Mouse (Mus musculus) gastrocnemius, adult 2 months (tissue): ENCODE data around the gene Tbl1x. TPM values are rescaled to one million over a fixed set of nuclear protein-coding genes. Genes with fewer than 3 reads are reported as not detected.
A peak's percentile ranks its signal among the peaks of the same experiment; 100 is the strongest.
"Not testable (repeated sequence)": the region's sequence is repeated elsewhere in the genome, so short reads cannot be mapped to it uniquely, and the experiment has no call there.

ENCODE experiments used
- DNase-seq: peaks from one replicate; pipeline ENCODE4 v3.0.0; 2022
- H3K27ac ChIP-seq: fragments of 200-600 bp; 2 replicates; pipeline ENCODE4 v1.8.1; 2022; ENCODE audit warnings: mild to moderate bottlenecking
- H3K4me3 ChIP-seq: fragments of 200-600 bp; 2 replicates; pipeline ENCODE4 v1.8.1; 2022; ENCODE audit warnings: mild to moderate bottlenecking, moderate library complexity
- CTCF ChIP-seq: fragments of 200-600 bp; IDR thresholded peaks from 2 replicates; pipeline ENCODE4 v1.8.1; 2022; ENCODE audit warnings: antibody characterized with exemption, mild to moderate bottlenecking, moderate library complexity
- intact Hi-C: fragments of 180-260 bp; cut with DNase I; formaldehyde crosslinking; loops from one replicate; pipeline ENCODE4 v1.15.1; 2025
- total RNA-seq, 2 experiments: library from RNA; stranded (reverse); gene quantifications; 2 replicates each; pipeline ENCODE4 v1.2.3; 2021

Tbl1x gene
- total RNA-seq, 2 experiments from 2014 or later: 9.7 to 12.5 TPM

DNA sequence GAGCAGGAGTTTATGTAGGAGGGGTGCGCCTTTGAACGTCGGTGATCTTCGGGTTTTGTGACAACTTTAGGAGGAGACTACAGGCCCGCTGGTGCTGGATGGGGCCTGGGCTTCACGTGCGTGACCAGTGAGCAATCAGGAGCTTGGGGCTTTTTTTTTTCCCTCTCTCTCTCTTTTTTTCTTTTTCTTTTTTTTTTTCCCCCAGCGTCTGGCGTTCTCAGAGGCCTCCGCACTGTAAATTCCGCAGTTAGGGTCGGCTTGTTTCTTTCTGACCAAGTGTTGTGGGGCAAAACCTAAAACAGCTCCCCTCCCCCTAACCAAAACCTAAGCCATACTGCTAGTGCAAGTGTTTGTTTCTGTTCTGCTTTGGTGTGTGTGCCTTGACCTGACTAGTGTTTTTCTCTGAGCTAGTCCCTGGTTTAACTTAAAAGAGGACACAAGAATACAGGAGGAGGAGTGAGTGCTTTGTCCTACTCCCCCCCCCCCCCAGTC, 1.2 kb downstream of the Tbl1x start:
- intact Hi-C loops: loop anchor here (2.0 to 5.0 kb wide), 2 partner anchors 70 to 127 kb away; no protein-coding TSS in a partner anchor
- no peak for DNase-seq
- Histone ChIP-seq H3K4me3 (peak overlapping the region; percentile 90), H3K27ac (peak overlapping the region; percentile 94)
- no peak for TF ChIP-seq CTCF

DNA sequence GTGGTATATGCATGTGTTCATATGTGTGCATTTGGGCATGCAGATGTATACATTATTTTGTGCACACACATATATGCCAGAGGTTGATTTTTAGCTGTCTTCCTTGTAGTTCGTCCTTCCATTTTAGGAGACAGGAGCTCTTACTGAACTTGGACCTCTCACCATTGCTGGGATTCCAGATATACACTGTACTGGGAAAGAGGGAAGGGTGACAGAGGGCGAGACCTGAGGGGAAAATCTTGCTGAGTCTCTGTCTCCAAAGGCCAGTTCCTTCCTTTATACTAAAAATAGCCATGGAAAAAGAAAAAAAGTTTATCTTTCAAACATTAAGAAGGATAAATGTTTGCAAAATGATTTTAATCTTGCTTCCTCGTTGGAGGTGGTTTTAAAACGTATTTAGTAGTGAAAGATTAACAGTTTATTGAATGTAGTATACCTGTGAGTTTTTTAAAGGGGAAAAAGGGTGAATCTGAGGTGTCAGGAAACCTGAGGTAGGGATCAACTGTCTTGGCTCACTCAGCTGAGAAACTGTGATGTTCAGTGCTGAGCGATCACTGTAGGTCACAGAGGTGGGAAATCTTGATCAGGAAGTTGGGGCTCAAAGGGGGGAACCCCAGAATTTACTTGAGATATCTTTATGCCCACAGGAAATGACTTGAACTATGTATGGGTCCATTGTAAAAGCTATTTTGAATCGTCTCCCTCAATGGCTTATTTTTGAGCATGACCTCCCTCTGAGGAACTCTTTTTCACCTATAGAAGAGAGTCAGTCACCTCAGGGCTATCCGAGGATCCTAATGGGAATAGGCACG, 6.7 kb downstream of the Tbl1x start:
- Histone ChIP-seq H3K4me3 (no peak overlapping the region), H3K27ac (peak overlapping the region; percentile 38)
- no peak for DNase-seq
- intact Hi-C loops: no loop called here
- TF ChIP-seq CTCF: no peak

DNA sequence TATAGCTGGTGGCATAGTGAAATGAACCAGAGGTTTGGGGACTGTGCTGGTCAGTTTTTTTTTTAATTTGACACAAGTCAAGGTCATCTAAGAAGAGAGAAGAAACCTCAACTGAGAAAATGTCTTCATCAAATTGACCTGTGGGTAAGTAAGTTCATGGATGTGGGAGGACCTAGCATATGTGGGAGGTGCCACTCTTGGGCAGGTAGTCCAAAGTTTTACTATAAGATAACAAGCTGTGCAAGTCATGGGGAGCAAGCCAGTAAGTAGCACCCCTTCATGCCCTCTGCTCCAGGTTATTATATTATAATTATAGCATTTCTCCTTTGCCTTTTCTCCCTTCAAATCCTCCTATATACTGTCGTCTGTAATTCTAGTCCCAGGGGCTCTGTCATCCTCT, 8.1 kb downstream of the Tbl1x start:
- Histone ChIP-seq H3K27ac (no peak overlapping the region), H3K4me3 (no peak overlapping the region)
- DNase-seq: no peak
- intact Hi-C loops: no loop called here
- TF ChIP-seq CTCF: no peak

DNA sequence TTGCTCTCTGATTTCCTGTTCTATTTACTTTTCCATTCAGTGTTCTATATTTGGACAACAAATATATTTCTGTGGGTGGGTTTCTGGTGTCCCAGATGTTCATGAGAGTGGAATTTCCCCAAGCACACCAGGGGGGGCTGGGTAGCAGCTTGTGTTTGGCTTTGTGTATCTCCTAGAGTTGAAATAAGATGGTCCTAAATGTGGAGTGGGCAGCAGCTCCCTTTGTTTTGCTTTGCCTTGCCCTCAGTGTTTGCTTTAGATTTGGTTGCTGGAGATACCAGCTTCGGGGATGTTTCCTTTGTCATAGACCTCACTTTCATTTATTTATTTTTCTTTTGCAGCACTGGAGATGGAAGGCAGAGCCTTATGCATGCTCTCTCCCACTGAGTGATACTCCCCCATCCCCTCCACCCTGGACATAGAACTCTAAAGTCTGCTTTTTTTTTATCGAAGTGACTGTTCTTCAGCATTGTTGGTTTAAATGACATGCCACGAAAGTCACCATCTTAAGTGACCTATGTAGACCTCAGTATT, 12.1 kb downstream of the Tbl1x start:
- H3K27ac ChIP-seq: 0 out of 2 replicates have a peak overlapping the region, but pooled peaks have one; percentile 17
- no peak overlapping the region for H3K4me3 ChIP-seq
- no peak for TF ChIP-seq CTCF
- DNase-seq: no peak
- intact Hi-C loops: loop anchor here (5.0 kb wide), 1 partner anchor 94 kb away; no protein-coding TSS in a partner anchor

DNA sequence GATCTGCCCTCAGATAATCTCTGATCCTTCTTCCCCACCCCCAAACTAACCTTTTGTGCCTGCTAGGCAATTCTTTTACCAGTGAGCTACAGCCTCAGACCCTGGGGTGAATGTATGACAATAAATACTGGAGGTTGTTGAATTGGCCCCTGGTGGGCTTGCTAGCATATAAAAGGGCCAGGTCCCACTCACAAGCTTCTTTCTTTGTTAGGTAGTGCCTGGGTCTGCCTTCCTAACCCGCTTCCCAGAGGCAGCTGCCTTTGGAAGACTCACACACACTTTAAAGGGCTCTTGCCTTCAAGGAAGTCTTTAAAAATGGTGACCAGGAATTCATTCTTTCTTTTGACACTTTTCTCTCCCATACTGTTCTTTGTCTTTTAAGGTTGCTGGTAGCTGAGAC, 14.4 kb downstream of the Tbl1x start:
- no peak for DNase-seq
- intact Hi-C loops: no loop called here
- no peak for TF ChIP-seq CTCF
- Histone ChIP-seq H3K4me3 (no peak overlapping the region), H3K27ac (no peak overlapping the region)

DNA sequence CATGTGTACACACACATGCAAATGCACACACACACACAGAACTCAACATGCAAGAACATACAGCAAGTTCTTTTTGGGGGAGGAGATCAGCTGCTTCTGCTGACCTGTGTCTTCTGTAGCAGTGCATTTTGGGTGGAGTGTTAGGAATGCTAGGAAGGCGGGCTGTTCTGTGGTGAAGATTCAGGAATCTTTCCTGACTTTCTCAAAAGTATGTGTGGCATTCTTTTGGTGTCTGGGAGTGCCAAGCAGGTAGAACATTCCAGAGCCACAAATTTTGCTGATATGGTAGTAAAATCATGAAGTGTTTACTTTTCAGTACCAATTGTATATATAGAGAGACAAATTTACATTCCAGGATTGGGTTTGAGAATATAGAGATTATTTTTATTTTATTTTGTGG, 17.6 kb downstream of the Tbl1x start:
- Histone ChIP-seq H3K27ac (no peak overlapping the region), H3K4me3 (no peak overlapping the region)
- TF ChIP-seq CTCF: no peak
- no peak for DNase-seq
- intact Hi-C loops: no loop called here

DNA sequence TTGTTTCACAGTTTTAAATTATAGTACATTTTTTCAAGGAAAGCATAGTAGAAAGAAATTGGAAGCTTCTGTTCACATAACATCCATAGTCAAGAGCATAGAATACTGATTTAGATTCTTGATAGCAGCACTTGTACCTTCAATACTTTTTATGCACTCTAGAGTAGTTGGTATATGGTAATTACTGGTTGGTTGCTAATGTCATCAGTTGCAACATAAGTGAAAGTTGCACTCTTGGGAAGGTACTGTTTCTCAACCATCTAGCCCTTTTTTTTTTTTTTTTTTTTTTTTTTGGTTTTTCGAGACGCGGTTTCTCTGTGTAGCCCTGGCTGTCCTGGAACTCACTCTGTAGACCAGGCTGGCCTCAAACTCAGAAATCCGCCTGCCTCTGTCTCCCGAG, 20.2 kb downstream of the Tbl1x start:
- DNase-seq: no peak
- TF ChIP-seq CTCF: no peak
- no peak overlapping the region for H3K27ac ChIP-seq
- intact Hi-C loops: no loop called here
- no peak overlapping the region for H3K4me3 ChIP-seq

DNA sequence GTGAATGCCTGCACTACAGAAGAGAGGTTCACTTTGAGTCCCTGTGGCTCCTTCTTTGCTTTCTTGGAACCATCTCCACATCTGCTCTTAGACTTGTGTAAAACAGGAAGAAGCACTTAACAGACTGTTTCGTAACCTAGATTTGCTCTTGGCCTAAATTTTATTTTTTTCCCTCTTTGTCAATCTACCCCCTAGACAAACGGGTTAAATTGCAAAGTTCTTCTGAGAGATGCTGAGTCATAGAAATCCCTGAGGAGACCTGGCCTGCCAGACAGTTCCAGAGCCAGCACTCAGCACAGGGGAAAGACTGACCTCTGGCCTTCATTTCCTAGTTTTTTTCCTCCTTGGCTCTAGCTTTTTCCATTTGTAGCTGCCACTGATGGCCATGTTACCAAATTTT, 23.1 kb downstream of the Tbl1x start:
- H3K27ac ChIP-seq: peak overlapping the region; percentile 17
- DNase-seq: peak; percentile 69
- no peak overlapping the region for H3K4me3 ChIP-seq
- no peak for TF ChIP-seq CTCF
- intact Hi-C loops: no loop called here

DNA sequence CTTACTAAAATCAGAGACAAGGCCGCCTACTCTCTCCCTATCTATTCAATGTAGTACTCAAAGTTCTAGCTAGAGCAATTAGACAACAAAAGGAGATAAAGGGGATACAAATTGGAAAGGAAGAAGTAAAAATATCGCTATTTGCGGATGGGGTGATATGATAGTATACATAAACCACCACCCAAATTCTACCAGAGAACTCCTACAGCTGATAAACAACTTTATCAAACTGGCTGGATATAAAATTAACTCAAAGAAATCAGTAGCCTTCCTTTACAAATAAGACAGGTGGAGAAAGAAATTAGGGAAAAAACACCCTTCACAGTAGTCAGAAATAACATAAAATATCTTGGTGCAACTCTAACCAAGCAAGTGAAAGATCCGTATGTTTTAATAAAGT, 29.0 kb downstream of the Tbl1x start:
- H3K27ac ChIP-seq, DNase-seq, intact Hi-C loops, H3K4me3 ChIP-seq: not testable (repeated sequence)

DNA sequence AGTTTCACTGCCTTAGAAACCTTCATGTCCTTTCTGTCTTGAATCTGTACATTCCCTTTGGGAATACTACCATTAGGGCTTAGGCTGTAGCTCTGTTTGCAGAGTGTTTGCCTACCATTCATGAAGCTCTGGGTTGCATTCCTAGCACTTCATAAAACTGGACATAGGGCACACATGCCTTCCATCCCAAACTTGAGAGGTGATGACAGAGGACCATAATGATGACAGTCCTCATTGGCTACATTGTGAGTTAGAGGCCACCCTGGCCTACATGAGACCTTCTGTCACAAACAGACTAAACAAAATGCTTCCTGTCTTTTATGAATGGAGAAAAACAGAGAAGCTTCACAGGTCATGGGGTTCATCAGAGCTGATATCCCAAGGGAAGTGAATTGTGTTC, 33.2 kb downstream of the Tbl1x start:
- TF ChIP-seq CTCF: no peak
- Histone ChIP-seq H3K27ac (no peak overlapping the region), H3K4me3 (no peak overlapping the region)
- intact Hi-C loops: no loop called here
- DNase-seq: no peak

DNA sequence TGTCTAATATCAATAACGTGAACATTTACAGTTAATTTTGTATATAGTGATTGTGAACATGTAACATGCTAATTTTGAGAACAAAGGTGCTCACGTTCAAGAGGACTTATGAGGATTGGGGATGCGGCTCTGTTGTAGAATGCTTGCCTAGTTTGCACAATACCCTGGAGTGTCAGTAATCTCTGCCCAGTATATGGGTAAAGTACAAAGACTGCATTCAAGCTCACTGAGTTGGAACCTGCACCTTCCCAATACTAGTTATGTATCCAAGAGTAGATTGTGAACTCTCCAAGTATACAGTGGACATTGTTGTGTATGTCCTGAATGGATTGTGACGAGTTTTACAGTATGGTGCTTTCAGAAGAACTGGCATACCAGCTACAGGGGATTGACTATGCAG, 33.7 kb downstream of the Tbl1x start:
- no peak for TF ChIP-seq CTCF
- intact Hi-C loops: no loop called here
- H3K27ac ChIP-seq: no peak overlapping the region
- DNase-seq: no peak
- no peak overlapping the region for H3K4me3 ChIP-seq

DNA sequence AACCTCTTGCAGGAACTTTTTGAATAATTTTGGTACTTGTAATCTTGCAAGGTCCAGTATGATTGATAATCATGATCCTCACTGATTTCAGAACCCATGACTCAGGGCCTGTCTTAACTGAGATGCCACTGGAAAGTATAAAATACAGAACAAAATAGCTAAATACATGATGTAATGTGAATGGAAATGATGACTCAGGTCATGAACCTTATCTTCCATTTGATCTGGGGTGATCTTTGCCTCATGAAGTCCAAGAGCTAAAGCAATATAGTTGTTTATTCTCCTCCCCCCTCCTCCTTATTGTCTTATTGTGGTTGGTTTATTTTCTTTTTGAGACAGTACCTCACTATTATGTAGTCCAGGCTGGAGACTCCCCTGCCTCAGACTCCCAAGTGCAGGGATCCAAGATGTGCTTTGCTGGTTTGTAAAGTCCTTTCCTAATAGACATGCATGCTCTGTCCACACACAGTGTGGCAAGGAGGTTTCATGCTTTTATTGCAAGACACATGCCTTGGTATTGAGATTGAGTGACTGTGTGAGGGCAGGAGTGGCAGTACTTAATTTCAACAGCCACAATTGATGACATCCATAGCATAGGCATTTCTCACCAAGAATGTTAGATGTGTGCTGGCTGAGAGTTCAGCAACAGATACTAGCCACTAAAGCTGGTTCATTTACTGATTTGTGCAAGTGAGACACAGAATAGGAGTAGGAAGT, 34.7 kb downstream of the Tbl1x start:
- intact Hi-C loops: no loop called here
- H3K27ac ChIP-seq: no peak overlapping the region
- H3K4me3 ChIP-seq: no peak overlapping the region
- no peak for TF ChIP-seq CTCF
- DNase-seq: no peak

DNA sequence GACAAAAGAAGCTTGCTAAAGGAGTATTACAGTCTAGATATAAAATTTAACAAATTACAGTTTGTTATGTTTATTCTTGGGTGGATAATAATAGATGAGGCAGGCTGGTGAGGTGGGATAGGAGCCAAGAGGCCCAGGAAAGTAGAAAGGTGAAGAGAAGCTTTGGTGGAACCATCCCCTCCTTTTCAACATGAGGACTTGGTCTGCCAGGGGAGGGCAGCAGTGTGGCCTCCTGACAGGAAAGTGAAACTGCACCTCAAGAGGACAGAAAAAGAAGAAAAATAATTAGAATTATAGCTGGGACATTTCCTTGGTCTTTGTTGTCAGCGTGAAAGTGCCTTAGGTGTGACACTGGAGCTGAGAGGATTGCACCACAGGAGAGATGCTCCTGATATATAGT, 35.6 kb downstream of the Tbl1x start:
- intact Hi-C loops: no loop called here
- no peak for DNase-seq
- Histone ChIP-seq H3K27ac (no peak overlapping the region), H3K4me3 (no peak overlapping the region)
- peak; percentile 20; the same call in 1 of the 2 replicates for TF ChIP-seq CTCF
